Comparison of ENCODE assay signal across 24 mouse cellular contexts in genomic region chr13:43267216-43267615, GRCm38 (mm10). TPM values are rescaled to one million over a fixed set of nuclear protein-coding genes. Genes with fewer than 3 reads are reported as not detected.
DNase-seq lines count a peak whose midpoint lies in the region; ATAC-seq and TF ChIP-seq lines count a peak whose summit lies in the region.
"Had no signal": no experiment of that assay in that cellular context is flagged by ENCODE, and none has a peak within 500 bp of the region (broad histone marks: within the 10 kb centered on the region; RNA-seq: fewer than 3 reads in every experiment).

No protein-coding gene starts in this region.

- 90% methylated on average over 3 of the region's 3 CpGs for WGBS in midbrain, embryonic 11.5 days
- WGBS in midbrain, embryonic 13.5 days: 89% methylated on average over 3 of the region's 3 CpGs

- peaks cover 24% of the 10 kb centered on the region for H3K4me1 ChIP-seq in midbrain, embryonic 11.5 days (ENCODE audit: control insufficient read depth, insufficient read depth, low read length)
- peaks cover 41% of the 10 kb centered on the region for H3K4me1 ChIP-seq in midbrain, embryonic 13.5 days (replicated peaks)

- no peak overlapping the region for H3K4me3 ChIP-seq in left cerebral cortex, adult 2 months
- no peak overlapping the region for H3K4me3 ChIP-seq in midbrain, embryonic 11.5 days (ENCODE audit: low read depth, low read length)
- no peak overlapping the region for H3K4me3 ChIP-seq in midbrain, embryonic 13.5 days (replicated peaks)
- H3K4me3 ChIP-seq: embryonic facial prominence, embryonic 10.5 days; embryonic facial prominence, embryonic 12.5 days; forebrain, embryonic 13.5 days; forebrain, embryonic 15.5 days had no signal

- no peak for DNase-seq in left cerebral cortex, adult 2 months (ENCODE audit: extremely low spot score in 1 of 2, low spot score in 2 of 2)
- no peak for DNase-seq in left cerebral cortex, adult 11 months (ENCODE audit: low spot score)
- DNase-seq in midbrain, embryonic 11.5 days (ENCODE audit: low spot score, missing footprints): peak; percentile 69
- DNase-seq in CD4-positive helper T cell, adult 2 months (ENCODE audit: low read depth, low spot score): peak; percentile 23
- DNase-seq in induced T-regulatory cell, adult 2 months (ENCODE audit: low read depth): peak; percentile 46
- no peak for DNase-seq in thymus, adult 18-20 months
- DNase-seq: adrenal gland, adult 8-10 months; adrenal gland, postnatal 14 days; adrenal gland, postnatal 36 days; cerebellum, adult 11-12 months; cerebellum, adult 2 months; cerebellum, adult 9-10 months; cerebellum, postnatal 10 days; cerebellum, postnatal 25 days had no signal

- no peak overlapping the region for H3K4me2 ChIP-seq in midbrain, embryonic 11.5 days
- H3K4me2 ChIP-seq in midbrain, embryonic 13.5 days (replicated peaks): no peak overlapping the region
- H3K4me2 ChIP-seq: embryonic facial prominence, embryonic 12.5 days; forebrain, embryonic 13.5 days; forebrain, embryonic 15.5 days had no signal

- H3K36me3 ChIP-seq in midbrain, embryonic 11.5 days (ENCODE audit: control insufficient read depth, insufficient read depth, low read length): no peaks in the 10 kb centered on the region
- H3K36me3 ChIP-seq in midbrain, embryonic 13.5 days: no peaks in the 10 kb centered on the region
- H3K36me3 ChIP-seq: embryonic facial prominence, embryonic 10.5 days; embryonic facial prominence, embryonic 12.5 days; forebrain, embryonic 15.5 days; G1E had no signal

- TF ChIP-seq CTCF in left cerebral cortex, adult 2 months (IDR thresholded peaks at IDR 0.05): no peak

- no peaks in the 10 kb centered on the region for H3K9me3 ChIP-seq in midbrain, embryonic 11.5 days (ENCODE audit: control insufficient read depth, low read length)
- H3K9me3 ChIP-seq in midbrain, embryonic 13.5 days: no peaks in the 10 kb centered on the region
- H3K9me3 ChIP-seq: embryonic facial prominence, embryonic 10.5 days; embryonic facial prominence, embryonic 12.5 days; forebrain, embryonic 13.5 days; forebrain, embryonic 15.5 days; G1E had no signal

- H3K27me3 ChIP-seq in midbrain, embryonic 11.5 days (ENCODE audit: control insufficient read depth, insufficient read depth, low read length): peaks cover 21% of the 10 kb centered on the region; the same call in 1 of the 2 replicates
- peaks cover 21% of the 10 kb centered on the region for H3K27me3 ChIP-seq in midbrain, embryonic 13.5 days
- H3K27me3 ChIP-seq: CH12.LX; embryonic facial prominence, embryonic 12.5 days; forebrain, embryonic 15.5 days; Patski had no signal

- H3K9ac ChIP-seq in midbrain, embryonic 11.5 days (ENCODE audit: low read length): no peak overlapping the region
- no peak overlapping the region for H3K9ac ChIP-seq in midbrain, embryonic 13.5 days (replicated peaks)
- H3K9ac ChIP-seq: embryonic facial prominence, embryonic 12.5 days; forebrain, embryonic 13.5 days; forebrain, embryonic 15.5 days had no signal

- H3K27ac ChIP-seq in left cerebral cortex, adult 2 months: peak overlapping the region; percentile 38; the same call in 1 of the 2 replicates
- H3K27ac ChIP-seq in midbrain, embryonic 11.5 days (ENCODE audit: low read depth, low read length): no peak overlapping the region
- H3K27ac ChIP-seq in midbrain, embryonic 13.5 days: no peak overlapping the region
- H3K27ac ChIP-seq: embryonic facial prominence, embryonic 10.5 days; embryonic facial prominence, embryonic 12.5 days; forebrain, embryonic 13.5 days; forebrain, embryonic 15.5 days had no signal

- ATAC-seq in midbrain, embryonic 11.5 days (ENCODE audit: low FRiP score): no peak
- no peak for ATAC-seq in midbrain, embryonic 13.5 days
- ATAC-seq: activated CD4-positive, CD25-positive, alpha-beta regulatory T cell, adult 4 months; CD4-positive, CD25-positive, alpha-beta regulatory T cell, adult 4 months; forebrain, embryonic 13.5 days; forebrain, embryonic 15.5 days; Patski had no signal

- intact Hi-C loops in left cerebral cortex, adult 2 months (cut with DNase I): no loop called here

RNA-seq across cellular contexts. Expression of gene Gfod1, which starts 36.8 kb away (rescaled TPM):
- 100 to 1,000 TPM; 118 to 134 TPM for total RNA-seq in left cerebral cortex, adult 2 months (2021)
- 0.53 and 0.77 TPM in 2 replicates for polyA plus RNA-seq in midbrain, embryonic 11.5 days (2014; fragmentation: Nextera tagmentation; extraction: Ambion mirVana)
- 1.6 and 1.7 TPM in 2 replicates for polyA plus RNA-seq in midbrain, embryonic 13.5 days (2015; fragmentation: Nextera tagmentation; extraction: Ambion mirVana)

Comparison
In these comparisons a context has a peak if more than half of its experiments do, and no peak if none do; other contexts are left out.
1. DNase-seq: peak in midbrain, embryonic 11.5 days (single experiment), CD4-positive helper T cell, adult 2 months (single experiment) and induced T-regulatory cell, adult 2 months (single experiment); none in left cerebral cortex, adult 2 months (0 of 2), left cerebral cortex, adult 11 months (single experiment) and thymus, adult 18-20 months (0 of 2).